Mouse (Mus musculus) adipocyte (in vitro differentiated cells): ENCODE data around the gene Kalrn.

Experiments
- DNase-seq: peaks from one replicate; pipeline ENCODE4 v3.0.0-alpha.2; 2016; ENCODE audit warnings: low spot score

Kalrn gene

GRCm38 (mm10) chr16:34183186-34183585 lies 390.1 kb downstream of the Kalrn start:
- DNase-seq = no peak

- DNase-seq = no peak
Measured at GRCm38 (mm10) chr16:34175625-34176024, 397.7 kb downstream of the Kalrn start.

GRCm38 (mm10) chr16:34172572-34173181 lies 400.7 kb downstream of the Kalrn start:
- DNase-seq = no peak

- DNase-seq = no peak
Measured at GRCm38 (mm10) chr16:34167042-34167441, 406.3 kb downstream of the Kalrn start.

- no peak for DNase-seq
Measured at GRCm38 (mm10) chr16:34163086-34163485, 410.2 kb downstream of the Kalrn start.

- DNase-seq = peak; percentile 80
Measured at GRCm38 (mm10) chr16:34159576-34159975, 413.8 kb downstream of the Kalrn start.

- peak; percentile 40 for DNase-seq
Measured at GRCm38 (mm10) chr16:34157386-34158135, 415.8 kb downstream of the Kalrn start.

- peak; percentile 43 for DNase-seq
Measured at GRCm38 (mm10) chr16:34155696-34156095, 417.6 kb downstream of the Kalrn start.

GRCm38 (mm10) chr16:34154903-34155302 lies 418.4 kb downstream of the Kalrn start:
- no peak for DNase-seq

- DNase-seq = no peak
Measured at GRCm38 (mm10) chr16:34151528-34152071, 421.7 kb downstream of the Kalrn start.

- no peak for DNase-seq
Measured at GRCm38 (mm10) chr16:34141670-34142069, 431.7 kb downstream of the Kalrn start.

- DNase-seq = no peak
Measured at GRCm38 (mm10) chr16:34135074-34135473, 438.3 kb downstream of the Kalrn start.

- no peak for DNase-seq
Measured at GRCm38 (mm10) chr16:34134628-34135027, 438.7 kb downstream of the Kalrn start.

GRCm38 (mm10) chr16:34125595-34125994 lies 447.7 kb downstream of the Kalrn start:
- DNase-seq = peak; percentile 96

GRCm38 (mm10) chr16:34122486-34122885 lies 450.8 kb downstream of the Kalrn start:
- no peak for DNase-seq

- DNase-seq = peak; percentile 69
Measured at GRCm38 (mm10) chr16:34121288-34121687, 452.0 kb downstream of the Kalrn start.

GRCm38 (mm10) chr16:34120801-34121201 lies 452.5 kb downstream of the Kalrn start:
- peak; percentile 98 for DNase-seq

- DNase-seq = no peak
Measured at GRCm38 (mm10) chr16:34119844-34120243, 453.5 kb downstream of the Kalrn start.

GRCm38 (mm10) chr16:34119370-34119769 lies 454.0 kb downstream of the Kalrn start:
- DNase-seq = peak; percentile 83

GRCm38 (mm10) chr16:34114665-34115064 lies 458.7 kb downstream of the Kalrn start:
- peak; percentile 88 for DNase-seq

- no peak for DNase-seq
Measured at GRCm38 (mm10) chr16:34113150-34113549, 460.2 kb downstream of the Kalrn start.

- peak; percentile 53 for DNase-seq
Measured at GRCm38 (mm10) chr16:34112490-34112889, 460.8 kb downstream of the Kalrn start.
